Mouse (Mus musculus): Measurements from ENCODE around the gene Olfr539. TPM values are rescaled to one million over a fixed set of nuclear protein-coding genes. Genes with fewer than 3 reads are reported as not detected.

Olfr539 gene
- total and polyA plus RNA-seq, 2 experiments from 2014 or later = 0.01 to 0.05 TPM

GRCm38 (mm10) chr7:140725558-140725957 is 65.8 kb downstream of the Olfr539 start:
- no peak overlapping the region for H3K27ac ChIP-seq
- no peak overlapping the region for H3K4me2 ChIP-seq (ENCODE audit: low read depth, low read length)

More at GRCm38 (mm10) chr7:140725558-140725957, 65.8 kb downstream of the Olfr539 start:
- Histone ChIP-seq H3K4me1 (ENCODE audit: insufficient read depth, low read length) (no peaks in the 10 kb centered on the region), H3K9ac (replicated peaks; ENCODE audit: low read length) (no peak overlapping the region), H3K36me3 (ENCODE audit: insufficient read depth, low read length) (no peaks in the 10 kb centered on the region), H3K9me3 (ENCODE audit: low read length) (no peaks in the 10 kb centered on the region), H3K4me3 (ENCODE audit: low read length) (no peak overlapping the region), H3K27me3 (ENCODE audit: insufficient read depth, low read length) (no peaks in the 10 kb centered on the region)
- ATAC-seq = no peak
- TF ChIP-seq CTCF (IDR thresholded peaks at IDR 0.05; ENCODE audit: low read depth) = no peak
- no peak for DNase-seq (ENCODE audit: low spot score)

Other genes with a start within 250 kb of the Olfr539 start
- not detected in 2 replicates for gene Olfr532, start 238.3 kb upstream of the Olfr539 start, total RNA-seq (2014; rRNA removed)
- not detected in 2 replicates for gene Olfr532, start 238.3 kb upstream of the Olfr539 start, polyA plus RNA-seq (2015; fragmentation: Nextera tagmentation; extraction: Ambion mirVana)
- not detected in 2 replicates for gene Olfr533, start 196.6 kb upstream of the Olfr539 start, total RNA-seq (2014; rRNA removed)
- not detected in 2 replicates for gene Olfr533, start 196.6 kb upstream of the Olfr539 start, polyA plus RNA-seq (2015; fragmentation: Nextera tagmentation; extraction: Ambion mirVana)
- not detected in 2 replicates for gene Olfr535, start 175.7 kb upstream of the Olfr539 start, total RNA-seq (2014; rRNA removed)
- gene Olfr535, start 175.7 kb upstream of the Olfr539 start, polyA plus RNA-seq (2015; fragmentation: Nextera tagmentation; extraction: Ambion mirVana) = not detected in 2 replicates
- not detected in 2 replicates for gene Olfr536, start 152.5 kb upstream of the Olfr539 start, total RNA-seq (2014; rRNA removed)
- gene Olfr536, start 152.5 kb upstream of the Olfr539 start, polyA plus RNA-seq (2015; fragmentation: Nextera tagmentation; extraction: Ambion mirVana) = not detected in 2 replicates
- not detected in 2 replicates for gene Olfr538, start 92.0 kb upstream of the Olfr539 start, total RNA-seq (2014; rRNA removed)
- gene Olfr538, start 92.0 kb upstream of the Olfr539 start, polyA plus RNA-seq (2015; fragmentation: Nextera tagmentation; extraction: Ambion mirVana) = not detected in 2 replicates
- not detected in 2 replicates for gene Olfr46, start 58.7 kb upstream of the Olfr539 start, total RNA-seq (2014; rRNA removed)
- 0.03 TPM in 1 of 2 replicates, not detected in the other for gene Olfr46, start 58.7 kb upstream of the Olfr539 start, polyA plus RNA-seq (2015; fragmentation: Nextera tagmentation; extraction: Ambion mirVana)
- gene Olfr61, start 31.0 kb upstream of the Olfr539 start, total RNA-seq (2014; rRNA removed) = not detected in 2 replicates
- gene Olfr61, start 31.0 kb upstream of the Olfr539 start, polyA plus RNA-seq (2015; fragmentation: Nextera tagmentation; extraction: Ambion mirVana) = not detected in 2 replicates
- not detected in 2 replicates for gene Olfr53, start 13.5 kb upstream of the Olfr539 start, total RNA-seq (2014; rRNA removed)
- gene Olfr53, start 13.5 kb upstream of the Olfr539 start, polyA plus RNA-seq (2015; fragmentation: Nextera tagmentation; extraction: Ambion mirVana) = not detected in 2 replicates
- gene Olfr45, start 22.0 kb downstream of the Olfr539 start, total RNA-seq (2014; rRNA removed) = not detected in 2 replicates
- not detected in 2 replicates for gene Olfr45, start 22.0 kb downstream of the Olfr539 start, polyA plus RNA-seq (2015; fragmentation: Nextera tagmentation; extraction: Ambion mirVana)
- gene Olfr541, start 37.3 kb downstream of the Olfr539 start, total RNA-seq (2014; rRNA removed) = not detected in 2 replicates
- not detected in 2 replicates for gene Olfr541, start 37.3 kb downstream of the Olfr539 start, polyA plus RNA-seq (2015; fragmentation: Nextera tagmentation; extraction: Ambion mirVana)
- not detected in 2 replicates for gene Cyp2e1, start 103.8 kb downstream of the Olfr539 start, total RNA-seq (2014; rRNA removed)
- not detected in 2 replicates for gene Cyp2e1, start 103.8 kb downstream of the Olfr539 start, polyA plus RNA-seq (2015; fragmentation: Nextera tagmentation; extraction: Ambion mirVana)
- gene Syce1, start 127.9 kb downstream of the Olfr539 start, total RNA-seq (2014; rRNA removed) = 0.29 TPM in 1 of 2 replicates, not detected in the other
- gene Syce1, start 127.9 kb downstream of the Olfr539 start, polyA plus RNA-seq (2015; fragmentation: Nextera tagmentation; extraction: Ambion mirVana) = 0.59 and 0.68 TPM in 2 replicates
- gene Zfp941, start 162.2 kb downstream of the Olfr539 start, total RNA-seq (2014; rRNA removed) = 20.2 and 23.7 TPM in 2 replicates
- 19.3 and 20.0 TPM in 2 replicates for gene Zfp941, start 162.2 kb downstream of the Olfr539 start, polyA plus RNA-seq (2015; fragmentation: Nextera tagmentation; extraction: Ambion mirVana)
- gene Urah, start 175.1 kb downstream of the Olfr539 start, total RNA-seq (2014; rRNA removed) = 0.37 TPM in 1 of 2 replicates, not detected in the other
- gene Urah, start 175.1 kb downstream of the Olfr539 start, polyA plus RNA-seq (2015; fragmentation: Nextera tagmentation; extraction: Ambion mirVana) = 0.43 and 0.80 TPM in 2 replicates
- not detected in 2 replicates for gene Scgb1c1, start 185.6 kb downstream of the Olfr539 start, total RNA-seq (2014; rRNA removed)
- gene Scgb1c1, start 185.6 kb downstream of the Olfr539 start, polyA plus RNA-seq (2015; fragmentation: Nextera tagmentation; extraction: Ambion mirVana) = 0.61 TPM in 1 of 2 replicates, not detected in the other
- 0.18 and 0.42 TPM in 2 replicates for gene Odf3, start 187.9 kb downstream of the Olfr539 start, total RNA-seq (2014; rRNA removed)
- 0.19 and 0.43 TPM in 2 replicates for gene Odf3, start 187.9 kb downstream of the Olfr539 start, polyA plus RNA-seq (2015; fragmentation: Nextera tagmentation; extraction: Ambion mirVana)
- 0.47 and 1.9 TPM in 2 replicates for gene Gm45785, start 196.4 kb downstream of the Olfr539 start, total RNA-seq (2014; rRNA removed)
- not detected in 2 replicates for gene Gm45785, start 196.4 kb downstream of the Olfr539 start, polyA plus RNA-seq (2015; fragmentation: Nextera tagmentation; extraction: Ambion mirVana)
- gene Ric8a, start 197.0 kb downstream of the Olfr539 start, total RNA-seq (2014; rRNA removed) = 91.8 and 117 TPM in 2 replicates
- gene Ric8a, start 197.0 kb downstream of the Olfr539 start, polyA plus RNA-seq (2015; fragmentation: Nextera tagmentation; extraction: Ambion mirVana) = 85.8 and 89.9 TPM in 2 replicates
- gene Bet1l, start 197.6 kb downstream of the Olfr539 start, total RNA-seq (2014; rRNA removed) = 17.8 and 18.9 TPM in 2 replicates
- 47.1 and 52.6 TPM in 2 replicates for gene Bet1l, start 197.6 kb downstream of the Olfr539 start, polyA plus RNA-seq (2015; fragmentation: Nextera tagmentation; extraction: Ambion mirVana)
- gene Psmd13, start 222.0 kb downstream of the Olfr539 start, total RNA-seq (2014; rRNA removed) = 104 and 113 TPM in 2 replicates
- gene Psmd13, start 222.0 kb downstream of the Olfr539 start, polyA plus RNA-seq (2015; fragmentation: Nextera tagmentation; extraction: Ambion mirVana) = 259 and 275 TPM in 2 replicates
- gene Sirt3, start 222.4 kb downstream of the Olfr539 start, total RNA-seq (2014; rRNA removed) = 56.3 and 71.6 TPM in 2 replicates
- 74.6 and 75.6 TPM in 2 replicates for gene Sirt3, start 222.4 kb downstream of the Olfr539 start, polyA plus RNA-seq (2015; fragmentation: Nextera tagmentation; extraction: Ambion mirVana)
- not detected in 2 replicates for gene Cox8b, start 240.5 kb downstream of the Olfr539 start, total RNA-seq (2014; rRNA removed)
- not detected in 2 replicates for gene Cox8b, start 240.5 kb downstream of the Olfr539 start, polyA plus RNA-seq (2015; fragmentation: Nextera tagmentation; extraction: Ambion mirVana)